Mouse (Mus musculus): ENCODE measurements around the gene Tcap.

Tcap gene

GRCm38 (mm10) chr11:98354445-98354844, 29.2 kb upstream of the Tcap start:
- no peak for DNase-seq (ENCODE audit: extremely low read depth, low read depth)

- peak; percentile 87 for DNase-seq (ENCODE audit: extremely low read depth, low read depth)
Observed at GRCm38 (mm10) chr11:98355732-98356299, 27.8 kb upstream of the Tcap start.

DNA sequence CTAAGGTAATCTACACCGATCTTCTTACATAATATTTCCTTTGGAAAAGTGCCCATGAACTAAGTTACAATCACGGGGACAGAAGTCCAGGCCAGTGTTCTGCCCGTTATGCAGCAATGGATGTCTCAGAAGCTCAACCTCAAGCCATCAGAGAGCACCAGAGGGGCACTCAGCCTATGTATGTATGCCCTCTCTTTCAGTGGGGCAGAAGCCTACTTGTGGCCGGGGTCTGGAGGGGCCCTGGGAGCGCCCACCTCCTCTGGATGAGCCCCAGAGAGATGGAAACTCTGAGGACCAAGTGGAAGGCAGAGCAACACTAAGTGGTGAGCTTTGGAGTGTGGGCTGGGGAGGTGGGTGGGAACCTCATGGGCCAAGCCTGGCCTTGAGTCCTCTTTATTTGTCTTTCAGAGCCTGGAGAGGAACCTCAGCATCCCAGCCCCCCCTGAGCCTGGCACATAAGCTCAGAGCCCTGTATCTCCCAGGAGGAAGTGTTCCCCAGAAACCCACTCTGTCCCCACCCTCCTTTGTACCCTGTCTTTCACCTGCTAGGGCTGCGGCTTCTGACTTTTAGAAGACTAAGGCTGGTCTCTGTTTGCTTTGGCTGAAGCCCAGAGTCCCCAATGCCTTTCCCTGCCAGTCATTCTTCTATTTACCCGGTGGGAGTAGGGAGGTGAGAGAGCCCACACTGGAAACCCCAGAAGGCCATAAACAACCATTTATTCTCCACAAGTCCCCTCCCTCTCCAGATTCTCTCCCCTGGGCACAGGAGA, 26.8 kb upstream of the Tcap start:
- DNase-seq (ENCODE audit: extremely low read depth, low read depth), result no peak

DNA sequence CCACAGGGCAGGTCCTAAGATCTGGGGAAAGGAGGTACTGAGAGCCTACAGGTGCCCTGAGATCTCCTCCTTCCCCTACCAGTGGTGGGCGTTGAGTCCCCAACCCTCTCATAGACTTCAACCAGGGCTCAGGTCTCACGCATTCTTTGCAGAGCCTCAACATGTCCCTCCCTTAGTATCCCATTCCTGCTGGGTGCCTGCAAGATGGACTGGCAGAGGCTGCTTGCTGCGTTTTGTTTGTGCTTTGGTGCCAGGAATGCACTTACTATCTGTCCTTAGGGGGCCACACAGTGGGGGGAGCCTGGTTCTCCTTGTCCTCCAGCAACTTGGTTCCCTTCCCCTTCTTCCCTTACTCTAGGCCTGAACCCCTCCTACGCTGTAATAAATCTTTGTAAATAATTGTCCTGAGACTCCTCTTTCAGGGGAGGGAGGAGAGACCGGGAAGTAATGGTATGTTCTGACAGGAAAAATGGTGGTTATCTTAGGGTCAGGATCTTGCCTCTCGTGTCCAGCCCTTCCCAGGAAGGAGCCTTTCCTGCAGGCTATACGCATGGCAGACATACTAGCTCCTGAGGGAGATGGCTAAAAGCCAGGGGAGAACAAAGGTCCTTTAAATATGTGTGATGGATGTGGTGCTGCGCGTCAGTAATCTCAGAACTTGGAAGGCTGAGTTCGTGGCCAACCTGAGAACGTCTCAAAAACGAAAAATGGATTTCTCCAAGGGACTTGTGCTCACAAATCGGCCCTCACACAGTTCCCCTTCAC, 26.0 kb upstream of the Tcap start:
- DNase-seq (ENCODE audit: extremely low read depth, low read depth), result no peak

DNA sequence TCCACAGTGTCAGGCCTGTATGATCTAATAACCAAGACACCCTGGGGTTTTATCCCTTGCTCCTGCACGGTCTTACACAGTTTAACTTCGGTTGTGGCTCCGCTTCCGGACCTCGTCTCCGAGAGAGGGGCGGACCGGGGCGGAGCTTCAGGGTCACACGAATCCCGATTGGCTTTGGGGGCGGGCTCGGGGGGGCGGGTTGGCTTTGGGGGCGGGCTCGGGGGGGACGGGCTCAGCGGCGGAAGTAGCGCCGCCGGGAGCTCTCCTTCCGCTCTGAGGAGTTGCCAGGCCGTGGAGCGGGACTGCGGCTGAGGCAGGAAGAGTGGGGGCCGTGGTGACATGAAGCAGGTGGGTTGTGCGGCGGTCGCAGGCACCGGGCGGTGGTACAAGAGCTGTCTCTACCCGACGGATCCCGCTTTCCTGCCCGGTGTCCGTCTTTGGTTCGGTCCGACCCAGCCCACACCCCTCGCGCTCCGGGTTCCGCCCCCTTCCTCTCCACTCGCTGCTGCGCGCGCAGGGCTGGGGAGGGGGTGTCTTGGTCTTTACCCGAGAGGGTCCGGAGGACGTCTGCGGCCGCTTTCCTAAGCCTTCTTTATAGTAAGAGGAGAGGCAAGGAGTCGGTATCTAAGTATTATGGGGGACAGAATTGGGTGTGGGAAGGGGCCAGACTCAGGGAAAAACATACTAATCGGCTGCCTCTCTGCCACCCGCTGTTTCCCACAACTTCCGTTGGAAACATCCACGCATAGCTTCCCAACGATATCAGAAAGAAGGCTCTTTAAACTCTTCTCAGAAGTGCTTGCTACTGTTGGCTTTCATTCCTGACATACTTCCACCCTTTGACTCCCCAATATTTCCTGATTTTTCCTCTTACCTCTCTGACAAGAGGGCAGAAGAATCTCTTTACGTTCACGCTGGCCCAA, 25.2 kb upstream of the Tcap start, which contains the start of gene Stard3:
Gene Stard3, plus strand, starts transcription at position 208 of the 923 bp plus-strand sequence.
- peak; percentile 79 for DNase-seq (ENCODE audit: extremely low read depth, low read depth)

DNA sequence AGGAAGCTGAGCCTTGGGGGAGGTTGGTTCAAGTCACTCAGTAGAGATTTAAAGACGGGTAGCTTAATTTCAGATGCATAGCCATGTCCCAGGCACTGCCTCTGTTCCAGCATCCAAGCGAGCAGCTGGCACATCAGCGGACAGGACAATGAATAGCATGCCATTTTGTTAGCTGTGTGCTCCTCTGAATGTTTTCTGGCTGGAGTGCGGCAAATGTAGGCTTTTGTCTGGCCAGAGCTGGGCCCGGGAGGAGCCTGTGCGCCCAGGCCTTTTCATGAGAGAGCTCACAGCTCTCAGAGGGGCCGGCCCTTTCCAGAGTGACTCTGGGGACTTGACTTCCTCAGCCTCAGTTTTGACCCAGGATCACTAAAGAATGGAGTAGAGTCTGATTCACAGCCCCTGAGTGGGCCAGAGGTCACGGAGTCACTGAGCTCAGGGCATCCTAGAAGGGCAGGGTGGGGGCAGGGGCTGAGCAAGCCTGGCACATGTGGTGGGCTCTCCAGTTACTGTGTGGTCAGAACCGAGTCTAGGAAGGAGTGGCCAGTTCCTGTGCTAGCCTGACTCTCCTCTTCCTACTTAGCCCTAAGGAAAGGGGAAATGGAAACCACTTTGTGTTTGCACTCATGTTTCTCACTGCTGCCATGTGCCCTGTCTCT, 22.6 kb upstream of the Tcap start:
- no peak for DNase-seq (ENCODE audit: extremely low read depth, low read depth)

DNA sequence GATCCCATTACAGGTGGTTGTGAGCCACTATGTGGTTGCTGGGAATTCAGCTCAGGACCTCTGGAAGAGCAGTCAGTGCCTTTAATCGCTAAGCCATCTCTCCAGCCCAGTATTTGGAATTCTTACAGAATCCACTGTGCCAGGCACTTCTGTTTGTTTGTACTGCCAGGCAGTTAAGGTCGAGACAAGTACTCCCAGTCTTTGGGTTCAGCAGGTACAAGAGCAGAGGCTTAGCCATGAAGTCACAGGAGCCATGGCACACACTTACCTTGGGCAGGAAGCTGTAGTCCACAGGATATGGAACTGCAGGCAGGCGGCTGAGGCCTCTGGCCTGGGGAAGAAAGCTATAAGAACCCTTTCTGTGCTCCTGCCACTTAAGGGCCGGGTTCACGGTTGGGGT, 19.8 kb upstream of the Tcap start:
- no peak for DNase-seq (ENCODE audit: extremely low read depth, low read depth)

GRCm38 (mm10) chr11:98364410-98364809, 19.2 kb upstream of the Tcap start:
- DNase-seq (ENCODE audit: extremely low read depth, low read depth), result no peak

- no peak for DNase-seq (ENCODE audit: extremely low read depth, low read depth)
Observed at GRCm38 (mm10) chr11:98366290-98366689, 17.3 kb upstream of the Tcap start.

GRCm38 (mm10) chr11:98367171-98367862, 16.3 kb upstream of the Tcap start:
- DNase-seq (ENCODE audit: extremely low read depth, low read depth), result no peak

GRCm38 (mm10) chr11:98367863-98368186, 15.8 kb upstream of the Tcap start:
- DNase-seq (ENCODE audit: extremely low read depth, low read depth), result no peak

GRCm38 (mm10) chr11:98369337-98369736, 14.3 kb upstream of the Tcap start:
- DNase-seq (ENCODE audit: extremely low read depth, low read depth), result no peak

- no peak for DNase-seq (ENCODE audit: extremely low read depth, low read depth)
Observed at GRCm38 (mm10) chr11:98370588-98370987, 13.0 kb upstream of the Tcap start.

- no peak for DNase-seq (ENCODE audit: extremely low read depth, low read depth)
Observed at GRCm38 (mm10) chr11:98371556-98372240, 11.9 kb upstream of the Tcap start.

- DNase-seq (ENCODE audit: extremely low read depth, low read depth), result no peak
Observed at GRCm38 (mm10) chr11:98372406-98372805, 11.2 kb upstream of the Tcap start.

DNA sequence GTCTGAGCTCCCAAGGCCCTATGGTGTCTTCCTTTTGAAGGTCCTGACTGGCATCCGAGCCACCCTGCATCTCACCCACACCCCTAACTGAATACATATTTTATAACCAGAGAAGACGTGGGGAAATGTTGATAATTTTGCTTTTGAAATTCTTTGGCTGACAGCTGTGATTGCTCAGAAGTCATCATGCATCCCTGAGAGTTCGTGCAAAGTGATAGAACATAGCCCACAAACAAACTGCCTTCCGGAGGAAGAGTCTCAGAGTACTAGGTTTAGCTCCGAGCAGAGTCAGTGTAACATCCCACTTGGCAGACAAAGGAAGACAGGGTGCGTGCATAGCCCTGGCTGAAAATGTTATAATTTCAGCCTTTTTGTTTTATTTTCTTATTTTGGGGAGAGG, 10.4 kb upstream of the Tcap start:
- DNase-seq (ENCODE audit: extremely low read depth, low read depth), result no peak

- no peak for DNase-seq (ENCODE audit: extremely low read depth, low read depth)
Observed at GRCm38 (mm10) chr11:98374266-98374665, 9.3 kb upstream of the Tcap start.

- DNase-seq (ENCODE audit: extremely low read depth, low read depth), result no peak
Observed at GRCm38 (mm10) chr11:98376756-98377155, 6.9 kb upstream of the Tcap start.

DNA sequence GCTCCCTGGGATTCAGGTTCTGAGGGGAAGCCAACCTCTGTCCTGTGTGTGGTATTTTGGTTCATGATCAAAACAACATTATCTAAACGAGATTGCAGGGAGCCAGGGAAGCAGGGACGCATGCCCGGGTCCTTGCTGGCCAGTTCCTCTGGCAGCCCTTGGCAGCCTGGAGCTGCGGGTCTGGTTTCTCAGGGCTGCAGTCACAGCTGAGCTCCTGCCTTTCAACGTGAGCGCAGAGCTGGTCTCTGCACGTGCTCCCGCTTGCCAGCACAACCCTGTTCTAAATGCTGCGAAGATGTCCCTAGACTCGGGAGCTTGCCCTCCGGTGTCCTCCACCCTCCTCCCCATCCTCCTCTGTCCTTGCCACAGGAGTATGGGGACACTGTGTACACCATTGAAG, 5.8 kb upstream of the Tcap start:
- DNase-seq (ENCODE audit: extremely low read depth, low read depth), result no peak

DNA sequence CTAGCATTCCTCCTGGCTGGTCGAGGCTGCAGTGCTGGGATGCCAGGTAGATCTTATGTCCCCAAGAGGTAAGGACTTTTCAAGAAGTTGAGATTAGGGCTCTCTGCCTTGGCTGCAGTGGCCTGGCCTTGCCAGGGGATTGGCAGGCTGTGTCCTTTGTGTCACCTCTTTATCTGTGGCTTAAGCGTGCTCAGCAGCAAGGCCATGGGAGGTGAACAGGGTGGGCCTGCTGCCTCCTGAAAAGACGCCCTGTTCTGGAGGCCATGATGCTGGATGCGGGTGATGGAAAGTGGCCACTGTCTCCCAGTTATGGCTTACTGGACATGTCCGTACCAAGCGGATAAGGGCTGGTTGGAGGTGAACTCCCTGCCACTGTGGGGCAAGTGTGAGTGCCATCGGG, 4.2 kb upstream of the Tcap start:
- DNase-seq (ENCODE audit: extremely low read depth, low read depth), result no peak
